Mouse (Mus musculus) midbrain, embryonic 12.5 days (tissue): ENCODE data around the gene Glo1. TPM values are rescaled to one million over a fixed set of nuclear protein-coding genes. Genes with fewer than 3 reads are reported as not detected.

Experiments
- ATAC-seq: fragments of 200-750 bp; cut with Nextera tagmentation; 2 replicates; pipeline ENCODE4 v1.8.0; 2017; ENCODE audit warnings: low read depth, moderate TSS enrichment, moderate library complexity; ENCODE audit not compliant: low FRiP score
- H3K27ac ChIP-seq: fragments of 300-500 bp; sonication (generic); replicated peaks from 2 replicates; pipeline ENCODE4 v1.5.1; 2016; ENCODE audit warnings: mild to moderate bottlenecking
- H3K27me3 ChIP-seq: fragments of 300-500 bp; sonication (generic); 2 replicates; pipeline ENCODE4 v1.6.1; 2016; ENCODE audit warnings: mild to moderate bottlenecking
- H3K36me3 ChIP-seq: fragments of 300-500 bp; sonication (generic); 2 replicates; pipeline ENCODE4 v1.6.1; 2016
- H3K4me1 ChIP-seq: fragments of 300-500 bp; sonication (generic); 2 replicates; pipeline ENCODE4 v1.6.1; 2016
- H3K4me2 ChIP-seq: fragments of 300-500 bp; sonication (generic); replicated peaks from 2 replicates; pipeline ENCODE4 v1.6.1; 2016; ENCODE audit warnings: mild to moderate bottlenecking, moderate library complexity
- H3K4me3 ChIP-seq: fragments of 300-500 bp; sonication (generic); 2 replicates; pipeline ENCODE4 v1.5.1; 2016; ENCODE audit warnings: mild to moderate bottlenecking
- H3K9ac ChIP-seq: fragments of 300-500 bp; sonication (generic); replicated peaks from 2 replicates; pipeline ENCODE4 v1.6.1; 2016; ENCODE audit warnings: mild to moderate bottlenecking, moderate library complexity
- H3K9me3 ChIP-seq: fragments of 300-500 bp; sonication (generic); 2 replicates; pipeline ENCODE4 v1.6.1; 2016; ENCODE audit warnings: mild to moderate bottlenecking
- WGBS: fragments of 180-500 bp; shearing (Covaris S2); methylation state at CpG from one replicate; pipeline ENCODE4 v1.1.7; 2016; 5-methylcytosine and 5-hydroxymethylcytosine counted together
- polyA plus RNA-seq: library from polyadenylated mRNA; unstranded; fragments of >200 nt; fragmentation: Nextera tagmentation; extraction: Ambion mirVana; gene quantifications from 2 replicates; pipeline ENCODE4 v1.2.1, GENCODE M21; 2016

The Glo1 gene
- polyA plus RNA-seq, 1 experiment from 2014 or later = 207 TPM

GRCm38 (mm10) chr17:30553027-30553937 lies 73.4 kb downstream of the Glo1 start:
- Histone ChIP-seq H3K4me2 (no peak overlapping the region), H3K4me3 (no peak overlapping the region), H3K27me3 (no peaks in the 10 kb centered on the region), H3K9me3 (no peaks in the 10 kb centered on the region), H3K4me1 (peaks cover 5% of the 10 kb centered on the region; the same call in 1 of the 2 replicates), H3K9ac (no peak overlapping the region), H3K27ac (no peak overlapping the region), H3K36me3 (no peaks in the 10 kb centered on the region)
- WGBS = 97% methylated on average over 4 of the region's 4 CpGs
- no peak for ATAC-seq

- no peak overlapping the region for H3K4me2 ChIP-seq
- peaks cover 13% of the 10 kb centered on the region; the same call in 1 of the 2 replicates for H3K4me1 ChIP-seq
- H3K9ac ChIP-seq = no peak overlapping the region
- 35% methylated on average over 1 of the region's 1 CpGs for WGBS
- no peak for ATAC-seq
- H3K36me3 ChIP-seq = no peaks in the 10 kb centered on the region
- H3K9me3 ChIP-seq = no peaks in the 10 kb centered on the region
- H3K27me3 ChIP-seq = no peaks in the 10 kb centered on the region
- H3K27ac ChIP-seq = no peak overlapping the region
- H3K4me3 ChIP-seq = no peak overlapping the region
Observed at GRCm38 (mm10) chr17:30550774-30551107, 75.9 kb downstream of the Glo1 start.

- no peaks in the 10 kb centered on the region for H3K9me3 ChIP-seq
- no peaks in the 10 kb centered on the region for H3K36me3 ChIP-seq
- H3K4me2 ChIP-seq = no peak overlapping the region
- no peak overlapping the region for H3K27ac ChIP-seq
- H3K4me1 ChIP-seq = peaks cover 13% of the 10 kb centered on the region; the same call in 1 of the 2 replicates
- no peak for ATAC-seq
- WGBS = 46% methylated on average over 9 of the region's 9 CpGs
- no peaks in the 10 kb centered on the region for H3K27me3 ChIP-seq
- H3K9ac ChIP-seq = no peak overlapping the region
- H3K4me3 ChIP-seq = no peak overlapping the region
Observed at GRCm38 (mm10) chr17:30549899-30550773, 76.5 kb downstream of the Glo1 start.

- WGBS = 62% methylated on average over 8 of the region's 8 CpGs
- no peak for ATAC-seq
Observed at GRCm38 (mm10) chr17:30539098-30539497, 87.6 kb downstream of the Glo1 start.

GRCm38 (mm10) chr17:30536651-30537050 lies 90.0 kb downstream of the Glo1 start:
- Histone ChIP-seq H3K4me1 (0 out of 2 replicates have a peak, but pooled peaks cover 6% of the 10 kb centered on the region), H3K4me3 (no peak overlapping the region), H3K27me3 (no peaks in the 10 kb centered on the region), H3K27ac (no peak overlapping the region), H3K4me2 (no peak overlapping the region), H3K9ac (no peak overlapping the region), H3K9me3 (no peaks in the 10 kb centered on the region), H3K36me3 (no peaks in the 10 kb centered on the region)
- WGBS = 42% methylated on average over 5 of the region's 5 CpGs
- ATAC-seq = no peak

More at GRCm38 (mm10) chr17:30539098-30539497, 87.6 kb downstream of the Glo1 start:
- H3K36me3 ChIP-seq = no peaks in the 10 kb centered on the region
- H3K27ac ChIP-seq = 0 out of 2 replicates have a peak overlapping the region, but pooled peaks have one; percentile 15
- H3K9me3 ChIP-seq = no peaks in the 10 kb centered on the region
- H3K4me1 ChIP-seq = 0 out of 2 replicates have a peak, but pooled peaks cover 6% of the 10 kb centered on the region
- H3K27me3 ChIP-seq = no peaks in the 10 kb centered on the region
- no peak overlapping the region for H3K4me2 ChIP-seq
- H3K9ac ChIP-seq = no peak overlapping the region
- H3K4me3 ChIP-seq = no peak overlapping the region

Other genes with a start within 250 kb of the Glo1 start
- 98.0 and 102 TPM in 2 replicates for gene Btbd9, start 50.4 kb downstream of the Glo1 start, polyA plus RNA-seq
- gene Dnah8, start 2.5 kb downstream of the Glo1 start, polyA plus RNA-seq = 0.66 and 1.4 TPM in 2 replicates